Mouse (Mus musculus): Measurements from ENCODE around the gene Abtb2. TPM values are rescaled to one million over a fixed set of nuclear protein-coding genes. Genes with fewer than 3 reads are reported as not detected.

Abtb2 gene
- polyA plus RNA-seq, 1 experiment from 2014 or later: 5.6 TPM

GRCm38 (mm10) chr2:103659167-103659566 is 93.1 kb downstream of the Abtb2 start:
- Histone ChIP-seq H3K4me1 (replicated peaks; ENCODE audit: insufficient read depth, low read length) (no peaks in the 10 kb centered on the region), H3K27ac (no peak overlapping the region), H3K4me2 (ENCODE audit: low read length) (no peak overlapping the region), H3K4me3 (replicated peaks; ENCODE audit: low read depth, low read length) (no peak overlapping the region), H3K27me3 (ENCODE audit: insufficient read depth, low read length) (no peaks in the 10 kb centered on the region), H3K9ac (ENCODE audit: low read depth, low read length) (no peak overlapping the region), H3K9me3 (replicated peaks; ENCODE audit: low read length) (no peaks in the 10 kb centered on the region), H3K36me3 (ENCODE audit: insufficient read depth, low read length) (no peaks in the 10 kb centered on the region)
- ATAC-seq (replicated peaks; ENCODE audit: low FRiP score, low read depth) (no peak), DNase-seq (ENCODE audit: low spot score) (no peak)
- no peak for TF ChIP-seq CTCF (IDR thresholded peaks at IDR 0.05; ENCODE audit: low read depth)
- WGBS: 69% methylated on average over 4 of the region's 4 CpGs

- WGBS: 64% methylated on average over 15 of the region's 15 CpGs
Measured at GRCm38 (mm10) chr2:103659648-103660556, 93.8 kb downstream of the Abtb2 start.

GRCm38 (mm10) chr2:103661696-103662095 is 95.6 kb downstream of the Abtb2 start:
- ATAC-seq (replicated peaks; ENCODE audit: low FRiP score, low read depth) (no peak), DNase-seq (ENCODE audit: low spot score) (no peak)
- WGBS: 32% methylated on average over 1 of the region's 1 CpGs

More at GRCm38 (mm10) chr2:103659648-103660556, 93.8 kb downstream of the Abtb2 start:
- Histone ChIP-seq H3K27me3 (ENCODE audit: insufficient read depth, low read length) (no peaks in the 10 kb centered on the region), H3K4me1 (replicated peaks; ENCODE audit: insufficient read depth, low read length) (no peaks in the 10 kb centered on the region), H3K27ac (no peak overlapping the region), H3K4me2 (ENCODE audit: low read length) (no peak overlapping the region), H3K36me3 (ENCODE audit: insufficient read depth, low read length) (no peaks in the 10 kb centered on the region), H3K9me3 (replicated peaks; ENCODE audit: low read length) (no peaks in the 10 kb centered on the region), H3K9ac (ENCODE audit: low read depth, low read length) (no peak overlapping the region), H3K4me3 (replicated peaks; ENCODE audit: low read depth, low read length) (no peak overlapping the region)
- no peak for DNase-seq (ENCODE audit: low spot score)
- no peak for TF ChIP-seq CTCF (IDR thresholded peaks at IDR 0.05; ENCODE audit: low read depth)
- no peak for ATAC-seq (replicated peaks; ENCODE audit: low FRiP score, low read depth)

GRCm38 (mm10) chr2:103662121-103662520 is 96.0 kb downstream of the Abtb2 start:
- DNase-seq (ENCODE audit: low spot score) (peak; percentile 34), ATAC-seq (replicated peaks; ENCODE audit: low FRiP score, low read depth) (0 out of 2 replicates have a peak, but pooled peaks have one; percentile 36)
- no peak for TF ChIP-seq CTCF (IDR thresholded peaks at IDR 0.05; ENCODE audit: low read depth)
- Histone ChIP-seq H3K9ac (ENCODE audit: low read depth, low read length) (no peak overlapping the region), H3K9me3 (replicated peaks; ENCODE audit: low read length) (no peaks in the 10 kb centered on the region), H3K27me3 (ENCODE audit: insufficient read depth, low read length) (no peaks in the 10 kb centered on the region), H3K4me3 (replicated peaks; ENCODE audit: low read depth, low read length) (no peak overlapping the region), H3K27ac (no peak overlapping the region), H3K4me1 (replicated peaks; ENCODE audit: insufficient read depth, low read length) (no peaks in the 10 kb centered on the region), H3K36me3 (ENCODE audit: insufficient read depth, low read length) (no peaks in the 10 kb centered on the region), H3K4me2 (ENCODE audit: low read length) (no peak overlapping the region)
- WGBS: 42% methylated on average over 4 of the region's 4 CpGs

More at GRCm38 (mm10) chr2:103661696-103662095, 95.6 kb downstream of the Abtb2 start:
- no peaks in the 10 kb centered on the region for H3K36me3 ChIP-seq (ENCODE audit: insufficient read depth, low read length)
- no peaks in the 10 kb centered on the region for H3K27me3 ChIP-seq (ENCODE audit: insufficient read depth, low read length)
- no peak overlapping the region for H3K27ac ChIP-seq
- no peak overlapping the region for H3K4me3 ChIP-seq (replicated peaks; ENCODE audit: low read depth, low read length)
- H3K4me1 ChIP-seq (replicated peaks; ENCODE audit: insufficient read depth, low read length): no peaks in the 10 kb centered on the region
- TF ChIP-seq CTCF (IDR thresholded peaks at IDR 0.05; ENCODE audit: low read depth): no peak
- H3K9me3 ChIP-seq (replicated peaks; ENCODE audit: low read length): no peaks in the 10 kb centered on the region
- no peak overlapping the region for H3K9ac ChIP-seq (ENCODE audit: low read depth, low read length)
- H3K4me2 ChIP-seq (ENCODE audit: low read length): no peak overlapping the region

- TF ChIP-seq CTCF (IDR thresholded peaks at IDR 0.05; ENCODE audit: low read depth): no peak
- Histone ChIP-seq H3K9ac (ENCODE audit: low read depth, low read length) (no peak overlapping the region), H3K4me1 (replicated peaks; ENCODE audit: insufficient read depth, low read length) (peaks cover 8% of the 10 kb centered on the region), H3K36me3 (ENCODE audit: insufficient read depth, low read length) (no peaks in the 10 kb centered on the region), H3K9me3 (replicated peaks; ENCODE audit: low read length) (no peaks in the 10 kb centered on the region), H3K27me3 (ENCODE audit: insufficient read depth, low read length) (no peaks in the 10 kb centered on the region), H3K27ac (no peak overlapping the region), H3K4me3 (replicated peaks; ENCODE audit: low read depth, low read length) (no peak overlapping the region), H3K4me2 (ENCODE audit: low read length) (no peak overlapping the region)
- 74% methylated on average over 6 of the region's 6 CpGs for WGBS
- DNase-seq (ENCODE audit: low spot score) (no peak), ATAC-seq (replicated peaks; ENCODE audit: low FRiP score, low read depth) (no peak)
Measured at GRCm38 (mm10) chr2:103664341-103664740, 98.2 kb downstream of the Abtb2 start.

- no peak overlapping the region for H3K4me2 ChIP-seq (ENCODE audit: low read length)
- no peak overlapping the region for H3K27ac ChIP-seq
- no peaks in the 10 kb centered on the region for H3K27me3 ChIP-seq (ENCODE audit: insufficient read depth, low read length)
- no peak overlapping the region for H3K9ac ChIP-seq (ENCODE audit: low read depth, low read length)
- H3K36me3 ChIP-seq (ENCODE audit: insufficient read depth, low read length): no peaks in the 10 kb centered on the region
- no peak overlapping the region for H3K4me3 ChIP-seq (replicated peaks; ENCODE audit: low read depth, low read length)
- ATAC-seq (replicated peaks; ENCODE audit: low FRiP score, low read depth) (peak; percentile 49; the same call in 1 of the 2 replicates), DNase-seq (ENCODE audit: low spot score) (peak; percentile 47)
- no peak for TF ChIP-seq CTCF (IDR thresholded peaks at IDR 0.05; ENCODE audit: low read depth)
- H3K9me3 ChIP-seq (replicated peaks; ENCODE audit: low read length): no peaks in the 10 kb centered on the region
- peaks cover 8% of the 10 kb centered on the region for H3K4me1 ChIP-seq (replicated peaks; ENCODE audit: insufficient read depth, low read length)
- WGBS: 48% methylated on average over 8 of the region's 8 CpGs
Measured at GRCm38 (mm10) chr2:103667962-103668815, 102.1 kb downstream of the Abtb2 start.

All from kidney, postnatal 0 days (tissue).